Mouse (Mus musculus) intestine, embryonic 14.5 days (tissue): ENCODE results near the gene Spef1. TPM values are rescaled to one million over a fixed set of nuclear protein-coding genes. Genes with fewer than 3 reads are reported as not detected.

Experiments used
- polyA plus RNA-seq: library from polyadenylated mRNA; unstranded; fragments of >200 nt; fragmentation: Nextera tagmentation; extraction: Ambion mirVana; gene quantifications from 2 replicates; pipeline ENCODE4 v1.2.1, GENCODE M21; 2014

The Spef1 gene
- polyA plus RNA-seq, 1 experiment from 2014 or later: 6.4 TPM

Other genes starting within 250 kb of the Spef1 start
- 13.7 and 15.8 TPM in 2 replicates for gene Gfra4, start 144.2 kb downstream of the Spef1 start, polyA plus RNA-seq
- 1.8 and 1.9 TPM in 2 replicates for gene Adam33, start 123.5 kb downstream of the Spef1 start, polyA plus RNA-seq
- gene Siglec1, start 100.5 kb downstream of the Spef1 start, polyA plus RNA-seq: 0.30 and 0.41 TPM in 2 replicates
- gene Hspa12b, start 60.0 kb downstream of the Spef1 start, polyA plus RNA-seq: 5.4 and 6.8 TPM in 2 replicates
- gene Gm11037, start 53.8 kb downstream of the Spef1 start, polyA plus RNA-seq: not detected in 2 replicates
- gene 1700037H04Rik, start 27.2 kb downstream of the Spef1 start, polyA plus RNA-seq: 91.4 and 93.1 TPM in 2 replicates
- gene Cenpb, start 7.2 kb downstream of the Spef1 start, polyA plus RNA-seq: 8.8 and 9.5 TPM in 2 replicates
- gene Cdc25b, start 333 bp downstream of the Spef1 start, polyA plus RNA-seq: 51.8 and 61.0 TPM in 2 replicates
- gene Ap5s1, start 19.8 kb upstream of the Spef1 start, polyA plus RNA-seq: 23.4 and 23.8 TPM in 2 replicates
- 19.1 and 19.8 TPM in 2 replicates for gene Mavs, start 46.8 kb upstream of the Spef1 start, polyA plus RNA-seq
- gene Pank2, start 75.2 kb upstream of the Spef1 start, polyA plus RNA-seq: 35.9 and 37.6 TPM in 2 replicates
- 2.7 and 3.0 TPM in 2 replicates for gene Rnf24, start 165.6 kb upstream of the Spef1 start, polyA plus RNA-seq